Mouse (Mus musculus) embryonic stem cell, embryonic (primary cell): Measurements from ENCODE around the gene Sms.

ENCODE experiments used
- CTCF ChIA-PET, 4 experiments: fragments of 300-600 bp in 2 of 4; fragments of 350-600 bp in 2 of 4; sonication (Branson Sonifier 250); formaldehyde crosslinking; loops; one replicate each; lab custom pipeline; 2022; ENCODE audit warnings: inconsistent platforms in 2 of 4; lab: Charles Lee
- POLR2A ChIA-PET, 4 experiments: fragments of 300-600 bp in 2 of 4; fragments of 350-600 bp in 2 of 4; sonication (Branson Sonifier 250); formaldehyde crosslinking; loops; one replicate each; lab custom pipeline; 2022; ENCODE audit warnings: antibody characterized with exemption in 4 of 4, inconsistent platforms in 1 of 4; lab: Charles Lee

Gene Sms

DNA sequence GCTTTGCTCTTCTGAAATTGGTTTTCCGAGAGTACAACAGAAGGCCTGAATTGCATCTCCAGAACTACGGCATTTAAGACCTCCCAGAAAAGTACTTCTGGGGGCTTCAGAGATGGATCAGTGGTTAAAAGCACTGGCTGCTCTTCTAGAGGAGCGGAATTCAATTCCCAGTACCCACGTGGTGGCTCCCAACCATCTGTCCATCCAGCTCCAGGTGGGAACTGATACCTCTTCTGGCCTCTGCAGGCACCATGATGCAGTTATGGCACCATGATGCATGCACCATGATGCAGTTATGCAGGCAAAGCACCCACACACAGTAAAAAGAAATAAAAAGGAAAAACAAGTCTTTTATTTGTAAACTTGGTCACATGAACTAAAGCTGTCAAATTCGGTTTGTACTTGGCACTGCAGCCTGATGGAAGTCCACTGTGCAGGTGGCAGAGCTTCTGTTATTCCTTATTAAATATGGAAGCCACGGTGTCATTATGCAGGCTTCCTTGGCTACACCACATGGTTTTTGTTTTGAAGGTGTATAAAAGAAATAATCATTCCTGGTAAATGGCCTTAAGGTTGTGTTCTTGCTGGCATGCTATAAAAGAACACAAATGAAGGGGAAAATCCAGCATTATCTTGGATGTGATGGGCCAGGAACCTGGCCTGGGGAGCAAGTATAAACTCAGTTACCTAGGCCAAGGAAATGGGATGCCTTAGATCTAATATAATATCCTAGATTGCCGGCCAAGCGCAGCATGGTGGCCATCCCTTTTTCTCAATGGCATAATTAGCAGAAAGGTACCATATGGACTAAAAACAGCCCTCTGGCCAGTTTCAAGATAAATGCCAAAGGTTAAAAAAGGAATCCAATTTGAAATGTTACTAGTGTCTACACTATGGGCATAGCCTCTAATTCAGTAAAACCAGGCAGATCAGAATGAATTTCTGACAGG, 20.1 kb downstream of the Sms start:
- CTCF ChIA-PET, result no interaction called here
- POLR2A ChIA-PET, result interaction anchor here in 2 of 4 experiments (0.8 to 2.4 kb wide), 3 partner anchors 9 to 167 kb away, joined by 4 to 8 read pairs (median 4); no protein-coding TSS in a partner anchor

DNA sequence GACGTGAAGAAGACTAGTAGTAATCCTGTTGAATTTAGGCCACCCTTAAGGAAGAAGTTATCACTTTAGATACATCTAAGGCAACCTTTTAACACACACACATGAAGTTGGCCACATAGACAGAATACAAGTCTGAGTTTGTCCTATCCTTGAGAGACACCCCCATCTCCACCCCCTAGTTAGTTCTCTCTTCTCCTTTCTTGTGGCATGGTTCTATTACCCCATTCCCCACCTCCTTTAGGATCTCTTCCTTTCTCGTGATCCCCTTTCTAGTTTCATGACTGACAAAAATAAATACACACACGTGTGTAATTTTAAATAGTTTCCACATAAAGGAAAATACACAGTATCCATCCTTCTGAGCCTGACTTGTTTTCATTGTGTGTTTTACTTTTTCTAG, 23.3 kb downstream of the Sms start:
- POLR2A ChIA-PET, result no interaction called here
- CTCF ChIA-PET, result no interaction called here

DNA sequence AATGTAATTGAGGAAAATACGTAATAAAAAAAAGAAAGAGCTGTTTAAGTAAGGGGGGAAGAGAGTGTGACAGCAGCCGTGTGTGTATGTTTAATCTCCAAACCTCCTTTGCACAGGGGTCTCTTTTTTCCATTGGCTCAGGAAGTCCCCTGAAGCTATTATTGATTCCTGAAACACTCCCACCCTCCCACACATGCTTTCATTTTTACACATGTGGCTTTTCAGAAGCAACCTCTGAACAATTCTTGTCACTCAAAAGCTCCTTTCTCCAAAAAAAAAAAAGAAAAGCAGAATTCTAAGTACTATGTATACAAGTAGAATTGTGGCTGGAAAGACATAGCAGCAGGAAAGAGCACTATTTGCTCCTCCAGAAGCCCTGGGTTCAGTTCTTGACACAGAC, 24.0 kb downstream of the Sms start:
- ChIA-PET POLR2A (interaction anchor here in 1 of 4 experiments (0.6 kb wide), 1 partner anchor 172 kb away, joined by 3 read pairs; no protein-coding TSS in a partner anchor), CTCF (interaction anchor here in 1 of 4 experiments (1.1 kb wide), 1 partner anchor 145 kb away, joined by 3 read pairs; no protein-coding TSS in a partner anchor)

DNA sequence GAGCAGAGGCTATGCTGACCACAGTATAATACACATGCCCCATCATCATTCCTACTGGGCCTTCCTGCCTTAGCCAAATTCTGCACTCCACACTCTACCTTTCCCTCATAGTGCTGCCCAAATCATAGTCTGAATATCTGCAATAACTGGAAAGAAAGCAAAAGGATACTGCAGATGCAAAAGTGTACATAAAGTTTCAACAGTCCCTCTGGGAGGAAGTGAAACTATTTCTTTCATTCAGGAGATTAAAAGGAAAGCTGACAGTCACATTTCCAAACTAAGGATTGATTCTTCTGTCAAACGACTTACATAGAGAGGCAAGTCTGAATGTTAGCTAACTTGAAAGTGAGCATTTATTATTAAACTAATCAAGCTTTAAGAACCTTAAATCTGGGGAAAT, 26.1 kb downstream of the Sms start:
- ChIA-PET CTCF (no interaction called here), POLR2A (interaction anchor here in 1 of 4 experiments (1.7 to 1.9 kb wide), 2 partner anchors 16 to 18 kb away, joined by 4 to 6 read pairs; no protein-coding TSS in a partner anchor)

- ChIA-PET CTCF (interaction anchor here in 2 of 4 experiments (0.7 to 0.9 kb wide), 2 partner anchors 101 kb away, joined by 3 read pairs; no protein-coding TSS in a partner anchor), POLR2A (interaction anchor here in 1 of 4 experiments (0.6 kb wide), 1 partner anchor 136 kb away, joined by 5 read pairs; the partner anchor contains the start of gene Mbtps2)
Observed at GRCm38 (mm10) chrX:157462716-157463115, 29.4 kb downstream of the Sms start.

- CTCF ChIA-PET, result interaction anchor here in 3 of 4 experiments (0.6 to 1.0 kb wide), 4 partner anchors 11 to 559 kb away, joined by 3 to 4 read pairs (median 3); no protein-coding TSS in a partner anchor
- POLR2A ChIA-PET, result no interaction called here
Observed at GRCm38 (mm10) chrX:157454430-157454829, 37.7 kb downstream of the Sms start.

GRCm38 (mm10) chrX:157449000-157449399, 43.1 kb downstream of the Sms start:
- CTCF ChIA-PET, result no interaction called here
- POLR2A ChIA-PET, result no interaction called here

GRCm38 (mm10) chrX:157447431-157447830, 44.7 kb downstream of the Sms start:
- CTCF ChIA-PET, result no interaction called here
- POLR2A ChIA-PET, result no interaction called here

DNA sequence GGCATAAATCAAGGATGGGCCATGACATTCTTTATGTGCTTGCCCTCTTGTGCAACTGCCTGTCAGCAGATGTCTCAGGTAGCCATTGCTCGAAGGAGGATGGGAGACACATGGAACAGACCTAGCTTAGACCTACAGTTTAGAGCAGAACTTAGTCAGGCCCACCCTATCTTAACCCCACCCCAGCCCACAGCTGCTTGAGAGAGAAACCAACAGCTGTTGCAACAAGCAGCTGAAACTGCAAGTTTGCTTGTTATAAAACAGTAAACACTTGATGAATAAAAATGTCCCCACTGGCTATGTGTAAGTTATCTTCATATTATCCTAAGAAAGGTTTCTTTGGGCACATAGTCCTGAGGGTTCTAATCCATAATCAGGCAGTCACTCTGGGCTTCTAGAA, 57.3 kb downstream of the Sms start:
- CTCF ChIA-PET, result interaction anchor here in 1 of 4 experiments (0.5 kb wide), 1 partner anchor 20 kb away, joined by 4 read pairs; no protein-coding TSS in a partner anchor
- POLR2A ChIA-PET, result no interaction called here

DNA sequence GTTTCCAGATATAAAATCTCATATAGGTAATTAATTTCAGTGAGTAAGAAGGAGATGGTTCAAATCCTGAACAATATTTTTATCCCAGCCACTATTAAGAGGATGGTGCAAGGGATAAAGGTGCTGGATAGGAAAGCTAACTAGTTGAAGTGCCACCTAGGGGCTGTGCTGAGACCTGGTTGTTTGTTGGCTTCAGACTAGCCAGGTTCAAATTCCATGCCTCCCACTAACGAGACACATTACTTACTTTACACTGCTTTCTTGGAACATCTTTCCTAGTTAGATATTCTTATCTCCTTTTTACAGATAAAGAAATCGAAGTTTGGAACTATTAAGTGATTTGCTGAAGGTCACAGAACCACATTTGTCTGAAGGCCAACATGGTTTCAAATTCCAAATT, 72.6 kb downstream of the Sms start:
- ChIA-PET POLR2A (interaction anchor here in 1 of 4 experiments (0.6 kb wide), 1 partner anchor 179 kb away, joined by 3 read pairs; the partner anchor contains the start of gene Mbtps2), CTCF (interaction anchor here in 1 of 4 experiments (1.0 kb wide), 1 partner anchor 12 kb away, joined by 3 read pairs; no protein-coding TSS in a partner anchor)

DNA sequence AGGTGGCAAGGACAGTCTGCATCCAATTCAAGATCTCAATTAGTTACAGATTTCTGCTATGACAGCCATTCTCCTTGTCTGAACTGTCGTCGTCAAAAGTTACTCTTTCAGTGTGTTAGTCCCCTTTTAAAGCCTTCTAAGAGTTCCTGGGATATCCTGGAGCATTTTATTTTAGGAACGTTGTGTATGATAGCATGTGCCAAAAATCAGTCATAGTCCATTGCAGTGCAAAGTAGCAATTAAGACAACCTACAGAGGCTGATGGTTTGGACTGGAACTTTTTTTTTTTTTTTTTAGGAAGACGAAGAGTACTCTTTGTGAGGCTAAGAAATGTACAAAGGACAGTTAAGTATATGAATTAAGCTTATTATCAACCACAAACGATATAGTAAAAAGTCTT, 76.9 kb downstream of the Sms start, which contains the start of gene Phex:
TSS of gene Phex (minus strand) at position 101 of the 400 bp plus-strand sequence.
- CTCF ChIA-PET, result no interaction called here
- POLR2A ChIA-PET, result no interaction called here

DNA sequence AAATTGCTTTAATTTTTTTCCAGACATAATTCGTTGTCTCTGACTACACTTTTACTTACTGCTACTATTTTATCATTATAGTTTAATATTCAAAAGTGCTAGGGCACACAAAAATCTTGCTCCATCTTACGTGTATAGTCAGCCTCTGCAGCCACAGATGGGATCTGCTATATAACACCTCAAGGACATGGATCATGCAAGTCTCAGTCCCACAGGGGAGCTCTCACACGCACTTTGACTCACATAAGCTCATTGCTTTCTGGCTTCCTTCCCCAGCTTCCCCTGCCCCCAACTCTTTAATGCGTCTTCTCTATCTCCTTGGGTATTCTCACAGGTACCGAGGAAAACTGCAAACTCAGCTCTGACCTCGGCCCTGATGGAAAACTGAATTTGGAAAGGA, 87.2 kb downstream of the Sms start:
- POLR2A ChIA-PET, result no interaction called here
- CTCF ChIA-PET, result no interaction called here
